Mouse (Mus musculus): ENCODE data around the gene Commd6.

The Commd6 gene

GRCm38 (mm10) chr14:101640153-101640843, at the start of gene Commd6:
Gene Commd6 (minus strand): TSS chr14:101640686.
- peak; percentile 96 for DNase-seq (ENCODE audit: low read depth, low spot score)

GRCm38 (mm10) chr14:101688406-101688805, 47.9 kb upstream of the Commd6 start:
- no peak for DNase-seq (ENCODE audit: low read depth, low spot score)

- DNase-seq (ENCODE audit: low read depth, low spot score), result no peak
Measured at GRCm38 (mm10) chr14:101687696-101688095, 47.2 kb upstream of the Commd6 start.

- no peak for DNase-seq (ENCODE audit: low read depth, low spot score)
Measured at GRCm38 (mm10) chr14:101672226-101672625, 31.7 kb upstream of the Commd6 start.

- no peak for DNase-seq (ENCODE audit: low read depth, low spot score)
Measured at GRCm38 (mm10) chr14:101668626-101669025, 28.1 kb upstream of the Commd6 start.

- no peak for DNase-seq (ENCODE audit: low read depth, low spot score)
Measured at GRCm38 (mm10) chr14:101666536-101666935, 26.1 kb upstream of the Commd6 start.

- DNase-seq (ENCODE audit: low read depth, low spot score), result peak; percentile 54
Measured at GRCm38 (mm10) chr14:101666056-101666455, 25.6 kb upstream of the Commd6 start.

- no peak for DNase-seq (ENCODE audit: low read depth, low spot score)
Measured at GRCm38 (mm10) chr14:101664274-101664673, 23.8 kb upstream of the Commd6 start.

GRCm38 (mm10) chr14:101661654-101662412, 21.3 kb upstream of the Commd6 start:
- DNase-seq (ENCODE audit: low read depth, low spot score), result no peak

GRCm38 (mm10) chr14:101656307-101656706, 15.8 kb upstream of the Commd6 start:
- DNase-seq (ENCODE audit: low read depth, low spot score), result peak; percentile 82

GRCm38 (mm10) chr14:101654526-101654909, 14.0 kb upstream of the Commd6 start:
- no peak for DNase-seq (ENCODE audit: low read depth, low spot score)

- peak; percentile 95 for DNase-seq (ENCODE audit: low read depth, low spot score)
Measured at GRCm38 (mm10) chr14:101653581-101654525, 13.4 kb upstream of the Commd6 start, which contains the start of gene Uchl3. Gene Uchl3 (plus strand): TSS chr14:101653967.

- DNase-seq (ENCODE audit: low read depth, low spot score), result no peak
Measured at GRCm38 (mm10) chr14:101652571-101652970, 12.1 kb upstream of the Commd6 start.

GRCm38 (mm10) chr14:101650551-101650950, 10.1 kb upstream of the Commd6 start:
- DNase-seq (ENCODE audit: low read depth, low spot score), result no peak

- DNase-seq (ENCODE audit: low read depth, low spot score), result no peak
Measured at GRCm38 (mm10) chr14:101644948-101645347, 4.5 kb upstream of the Commd6 start.

GRCm38 (mm10) chr14:101637381-101637780, 3.1 kb downstream of the Commd6 start:
- DNase-seq (ENCODE audit: low read depth, low spot score), result no peak

- peak; percentile 25 for DNase-seq (ENCODE audit: low read depth, low spot score)
Measured at GRCm38 (mm10) chr14:101635765-101636164, 4.7 kb downstream of the Commd6 start.

- DNase-seq (ENCODE audit: low read depth, low spot score), result no peak
Measured at GRCm38 (mm10) chr14:101630548-101630947, 9.9 kb downstream of the Commd6 start.

GRCm38 (mm10) chr14:101617680-101618079, 22.8 kb downstream of the Commd6 start:
- DNase-seq (ENCODE audit: low read depth, low spot score), result peak; percentile 20

GRCm38 (mm10) chr14:101616178-101616577, 24.3 kb downstream of the Commd6 start:
- no peak for DNase-seq (ENCODE audit: low read depth, low spot score)

GRCm38 (mm10) chr14:101613206-101613605, 27.3 kb downstream of the Commd6 start:
- peak; percentile 41 for DNase-seq (ENCODE audit: low read depth, low spot score)

- DNase-seq (ENCODE audit: low read depth, low spot score), result no peak
Measured at GRCm38 (mm10) chr14:101610701-101611100, 29.8 kb downstream of the Commd6 start.

Measured in ES-CJ7 (cell line).